8 mouse cellular contexts compared by ENCODE assay signal in the genomic region with DNA sequence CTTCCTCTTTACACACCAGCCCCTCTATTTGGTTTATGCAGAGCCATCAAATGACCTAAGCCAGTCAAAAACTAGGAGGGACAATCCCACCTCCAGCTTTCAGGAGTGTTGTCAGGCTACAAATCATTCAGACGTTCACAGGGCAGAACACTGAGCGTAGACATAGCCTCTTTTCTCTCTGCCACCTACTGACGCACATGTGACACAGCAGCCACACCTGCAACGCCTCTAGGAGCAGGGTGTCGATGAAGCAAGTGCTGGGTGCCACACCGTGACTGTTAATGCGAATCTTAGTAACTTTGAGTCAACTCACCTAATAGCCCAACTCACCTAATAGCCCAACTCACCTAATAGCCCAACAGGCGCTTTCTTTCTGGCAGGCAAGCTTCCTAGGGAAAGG. TPM values are rescaled to one million over a fixed set of nuclear protein-coding genes. Genes with fewer than 3 reads are reported as not detected.
DNase-seq lines count a peak whose midpoint lies in the region; ATAC-seq and TF ChIP-seq lines count a peak whose summit lies in the region.

No protein-coding gene starts in this region.

- no peaks in the 10 kb centered on the region for H3K27me3 ChIP-seq in forebrain, embryonic 13.5 days
- no peaks in the 10 kb centered on the region for H3K27me3 ChIP-seq in intestine, postnatal 0 days (replicated peaks; ENCODE audit: control insufficient read depth, insufficient read depth, low read length)
- H3K27me3 ChIP-seq in lung, embryonic 14.5 days (ENCODE audit: insufficient read depth, low read length), result no peaks in the 10 kb centered on the region

- H3K4me3 ChIP-seq in forebrain, embryonic 13.5 days, result peak overlapping the region; percentile 92
- peak overlapping the region; percentile 90 for H3K4me3 ChIP-seq in intestine, postnatal 0 days (ENCODE audit: low read depth, low read length)
- H3K4me3 ChIP-seq in lung, embryonic 14.5 days (ENCODE audit: low read depth, low read length), result peak overlapping the region; percentile 85

- peak overlapping the region; percentile 44; the same call in 1 of the 2 replicates for H3K27ac ChIP-seq in forebrain, embryonic 13.5 days
- peak overlapping the region; percentile 72 for H3K27ac ChIP-seq in intestine, postnatal 0 days (ENCODE audit: low read depth, low read length)
- H3K27ac ChIP-seq in lung, embryonic 14.5 days (ENCODE audit: low read depth), result no peak overlapping the region

- H3K36me3 ChIP-seq in forebrain, embryonic 13.5 days (ENCODE audit: poor library complexity, severe bottlenecking), result peaks cover 47% of the 10 kb centered on the region
- peaks cover 43% of the 10 kb centered on the region for H3K36me3 ChIP-seq in intestine, postnatal 0 days (ENCODE audit: control insufficient read depth, insufficient read depth)
- peaks cover 45% of the 10 kb centered on the region for H3K36me3 ChIP-seq in lung, embryonic 14.5 days (ENCODE audit: insufficient read depth)

- peak; percentile 83 for TF ChIP-seq CTCF in intestine, postnatal 0 days (IDR thresholded peaks at IDR 0.05; ENCODE audit: low read depth)
- peak; percentile 66 for TF ChIP-seq CTCF in lung, embryonic 14.5 days (IDR thresholded peaks at IDR 0.05; ENCODE audit: low read depth)

- H3K4me1 ChIP-seq in forebrain, embryonic 13.5 days, result peaks cover 20% of the 10 kb centered on the region
- H3K4me1 ChIP-seq in intestine, postnatal 0 days (replicated peaks; ENCODE audit: control insufficient read depth, insufficient read depth, low read length), result 0 out of 2 replicates have a peak, but pooled peaks cover 8% of the 10 kb centered on the region
- H3K4me1 ChIP-seq in lung, embryonic 14.5 days (ENCODE audit: insufficient read depth), result peaks cover 10% of the 10 kb centered on the region

- H3K9ac ChIP-seq in forebrain, embryonic 13.5 days, result peak overlapping the region; percentile 94
- H3K9ac ChIP-seq in intestine, postnatal 0 days (ENCODE audit: low read depth, low read length), result peak overlapping the region; percentile 85; the same call in 1 of the 2 replicates
- peak overlapping the region; percentile 99 for H3K9ac ChIP-seq in lung, embryonic 14.5 days

- H3K4me2 ChIP-seq in forebrain, embryonic 13.5 days, result peak overlapping the region; percentile 86
- peak overlapping the region; percentile 75 for H3K4me2 ChIP-seq in intestine, postnatal 0 days (replicated peaks; ENCODE audit: low read depth)
- H3K4me2 ChIP-seq in lung, embryonic 14.5 days, result peak overlapping the region; percentile 72

- DNase-seq in adrenal gland, adult (ENCODE audit: inconsistent age in 2 of 2, low spot score in 1 of 2), result peak; percentile 48 to 72
- no peak for DNase-seq in adrenal gland, postnatal 25 days
- DNase-seq in NIH3T3 (ENCODE audit: low read depth), result peak; percentile 70
- peak; percentile 71 for DNase-seq in lung, embryonic 14.5 days
- peak; percentile 55 for DNase-seq in retina, embryonic 14.5 days (ENCODE audit: low spot score)
- DNase-seq in layer of hippocampus, adult 8-10 months (ENCODE audit: low spot score in 2 of 2), result no peak

- WGBS in forebrain, embryonic 13.5 days, result 5% methylated on average over 8 of the region's 8 CpGs
- WGBS in intestine, postnatal 0 days, result 4% methylated on average over 8 of the region's 8 CpGs
- WGBS in lung, embryonic 14.5 days, result 5% methylated on average over 8 of the region's 8 CpGs

- ATAC-seq in forebrain, embryonic 13.5 days, result peak; percentile 8; the same call in 1 of the 2 replicates
- ATAC-seq in intestine, postnatal 0 days, result peak; percentile 55
- no peak for ATAC-seq in lung, embryonic 14.5 days (ENCODE audit: insufficient read depth)

- no peaks in the 10 kb centered on the region for H3K9me3 ChIP-seq in forebrain, embryonic 13.5 days (replicated peaks)
- H3K9me3 ChIP-seq in intestine, postnatal 0 days (ENCODE audit: control insufficient read depth), result no peaks in the 10 kb centered on the region
- no peaks in the 10 kb centered on the region for H3K9me3 ChIP-seq in lung, embryonic 14.5 days (ENCODE audit: low read depth, low read length)

RNA-seq across cellular contexts. Expression of a gene that starts 10.8 kb away (rescaled TPM):
- 6.6 and 9.8 TPM in 2 replicates for total RNA-seq in adrenal gland, postnatal 25 days (2021)
- 81.9 and 89.4 TPM in 2 replicates for polyA plus RNA-seq in forebrain, embryonic 13.5 days (2015; fragmentation: Nextera tagmentation; extraction: Ambion mirVana)
- 6.8 and 6.9 TPM in 2 replicates for polyA plus RNA-seq in intestine, postnatal 0 days (2015; fragmentation: Nextera tagmentation; extraction: Ambion mirVana)
- polyA plus RNA-seq in lung, embryonic 14.5 days (2014; fragmentation: Nextera tagmentation; extraction: Ambion mirVana), result 28.3 and 30.0 TPM in 2 replicates
- total RNA-seq in layer of hippocampus, adult 8-10 months (2022), result 10 to 100 TPM; 66.1 to 70.8 (median 68.5) TPM

RNA-seq across cellular contexts. Expression of a gene that starts 32.0 kb away (rescaled TPM):
- not detected in 2 replicates for total RNA-seq in adrenal gland, postnatal 25 days (2021)
- not detected in 2 replicates for polyA plus RNA-seq in forebrain, embryonic 13.5 days (2015; fragmentation: Nextera tagmentation; extraction: Ambion mirVana)
- not detected in 2 replicates for polyA plus RNA-seq in intestine, postnatal 0 days (2015; fragmentation: Nextera tagmentation; extraction: Ambion mirVana)
- not detected in 2 replicates for polyA plus RNA-seq in lung, embryonic 14.5 days (2014; fragmentation: Nextera tagmentation; extraction: Ambion mirVana)
- total RNA-seq in layer of hippocampus, adult 8-10 months (2022), result not detected

RNA-seq across cellular contexts. Expression of a gene that starts 34.9 kb away (rescaled TPM):
- total RNA-seq in adrenal gland, postnatal 25 days (2021), result 290 and 352 TPM in 2 replicates
- polyA plus RNA-seq in forebrain, embryonic 13.5 days (2015; fragmentation: Nextera tagmentation; extraction: Ambion mirVana), result 2.5 and 3.6 TPM in 2 replicates
- polyA plus RNA-seq in intestine, postnatal 0 days (2015; fragmentation: Nextera tagmentation; extraction: Ambion mirVana), result 124 and 128 TPM in 2 replicates
- 30.2 and 32.9 TPM in 2 replicates for polyA plus RNA-seq in lung, embryonic 14.5 days (2014; fragmentation: Nextera tagmentation; extraction: Ambion mirVana)
- total RNA-seq in layer of hippocampus, adult 8-10 months (2022), result 1 to 10 TPM; 1.1 to 4.9 (median 3.7) TPM

RNA-seq across cellular contexts. Expression of a gene that starts 52.6 kb away (rescaled TPM):
- total RNA-seq in adrenal gland, postnatal 25 days (2021), result not detected in 2 replicates
- polyA plus RNA-seq in forebrain, embryonic 13.5 days (2015; fragmentation: Nextera tagmentation; extraction: Ambion mirVana), result not detected in 2 replicates
- not detected in 2 replicates for polyA plus RNA-seq in intestine, postnatal 0 days (2015; fragmentation: Nextera tagmentation; extraction: Ambion mirVana)
- not detected in 2 replicates for polyA plus RNA-seq in lung, embryonic 14.5 days (2014; fragmentation: Nextera tagmentation; extraction: Ambion mirVana)
- not detected for total RNA-seq in layer of hippocampus, adult 8-10 months (2022)

RNA-seq across cellular contexts. Expression of a gene that starts 59.3 kb away (rescaled TPM):
- 159 and 211 TPM in 2 replicates for total RNA-seq in adrenal gland, postnatal 25 days (2021)
- polyA plus RNA-seq in forebrain, embryonic 13.5 days (2015; fragmentation: Nextera tagmentation; extraction: Ambion mirVana), result 50.2 and 55.8 TPM in 2 replicates
- polyA plus RNA-seq in intestine, postnatal 0 days (2015; fragmentation: Nextera tagmentation; extraction: Ambion mirVana), result 54.4 and 65.2 TPM in 2 replicates
- polyA plus RNA-seq in lung, embryonic 14.5 days (2014; fragmentation: Nextera tagmentation; extraction: Ambion mirVana), result 269 and 311 TPM in 2 replicates
- total RNA-seq in layer of hippocampus, adult 8-10 months (2022), result 10 to 100 TPM; 62.4 to 90.7 (median 72.7) TPM

Comparison
In these comparisons a context has a peak if more than half of its experiments do, and no peak if none do; other contexts are left out.
1. DNase-seq: peak in adrenal gland, adult (2 of 2), NIH3T3 (single experiment), lung, embryonic 14.5 days (single experiment) and retina, embryonic 14.5 days (single experiment); none in adrenal gland, postnatal 25 days (single experiment) and layer of hippocampus, adult 8-10 months (0 of 2).
2. Peak in every context shown above with its lines, with median percentiles within 50 percentile points of each other: H3K4me2 ChIP-seq, H3K4me3 ChIP-seq and H3K9ac ChIP-seq.